Mouse (Mus musculus) megakaryocyte, embryonic 14.5 days (primary cell): ENCODE measurements around the gene Rhof.

Experiments used
- FLI1 ChIP-seq: IDR thresholded peaks from 2 replicates; pipeline ENCODE4 v1.6.1; 2012; ENCODE audit warnings: low read length, inconsistent platforms, mixed read lengths
- GATA1 ChIP-seq: IDR thresholded peaks from 3 replicates; pipeline ENCODE4 v1.6.1; 2012; ENCODE audit warnings: mixed read lengths, low read length, inconsistent platforms, borderline replicate concordance

GRCm38 (mm10) chr5:123058251-123059102 lies 74.0 kb downstream of the Rhof start:
- TF ChIP-seq GATA1, result no peak
- TF ChIP-seq FLI1, result no peak
